Mouse (Mus musculus) CH12.LX (cell line): ENCODE data around the gene Cyp2u1.

Experiments
- CTCF ChIP-seq, 2 experiments: IDR thresholded peaks in 1 of 2; conservative IDR thresholded peaks in 1 of 2; 2 replicates each; pipeline ENCODE4 v1.5.1; 2011 to 2012; ENCODE audit warnings: low read depth in 2 of 2, low read length in 2 of 2, improper control_type of control experiment in 1 of 2, inconsistent platforms in 1 of 2, mild to moderate bottlenecking in 1 of 2, moderate library complexity in 1 of 2
- E2F4 ChIP-seq: IDR thresholded peaks from 2 replicates; pipeline ENCODE4 v1.6.1; 2011; ENCODE audit warnings: low read depth, low read length, improper control_type of control experiment; ENCODE audit not compliant: insufficient replicate concordance
- GABPA ChIP-seq: IDR thresholded peaks from 2 replicates; pipeline ENCODE4 v1.6.1; 2012; ENCODE audit warnings: low read depth, low read length, improper control_type of control experiment, inconsistent platforms; ENCODE audit not compliant: insufficient replicate concordance
- MAX ChIP-seq: IDR thresholded peaks from 2 replicates; pipeline ENCODE4 v1.6.1; 2011; ENCODE audit warnings: low read length, improper control_type of control experiment
- NELFE ChIP-seq: IDR thresholded peaks from 2 replicates; pipeline ENCODE4 v1.6.1; 2011; ENCODE audit warnings: low read depth, low read length, improper control_type of control experiment
- NRF1 ChIP-seq: IDR thresholded peaks from 2 replicates; pipeline ENCODE4 v1.6.1; 2014; ENCODE audit warnings: low read depth, mild to moderate bottlenecking, inconsistent platforms, low read length, improper control_type of control experiment, moderate library complexity
- POLR2A ChIP-seq: IDR thresholded peaks from 2 replicates; pipeline ENCODE4 v1.6.1; 2011; ENCODE audit warnings: low read depth, mild to moderate bottlenecking, improper control_type of control experiment, low read length
- RAD21 ChIP-seq: IDR thresholded peaks from 2 replicates; pipeline ENCODE4 v1.6.1; 2011; ENCODE audit warnings: low read depth, mild to moderate bottlenecking, low read length, improper control_type of control experiment, moderate library complexity
- SIN3A ChIP-seq: IDR thresholded peaks from 2 replicates; pipeline ENCODE4 v1.6.1; 2012; ENCODE audit warnings: low read length, improper control_type of control experiment, inconsistent platforms
- TCF12 ChIP-seq: IDR thresholded peaks from 2 replicates; pipeline ENCODE4 v1.6.1; 2014; ENCODE audit warnings: low read depth, mild to moderate bottlenecking, inconsistent platforms, low read length, improper control_type of control experiment
- USF1 ChIP-seq: IDR thresholded peaks from 2 replicates; pipeline ENCODE4 v1.6.1; 2014; ENCODE audit warnings: low read depth, mild to moderate bottlenecking, inconsistent platforms, low read length, improper control_type of control experiment

GRCm38 (mm10) chr3:131310572-131310971 is 7.5 kb upstream of the Cyp2u1 start:
- no peak for TF ChIP-seq SIN3A
- no peak for TF ChIP-seq MAX
- TF ChIP-seq TCF12: no peak
- TF ChIP-seq NRF1: no peak
- no peak for TF ChIP-seq CTCF (conservative IDR thresholded peaks at IDR 0.05 in 1 of 2, IDR thresholded peaks at IDR 0.05 in 1 of 2; ENCODE audit: low read depth in 2 of 2, low read length in 2 of 2)
- TF ChIP-seq RAD21: no peak
- no peak for TF ChIP-seq POLR2A
- no peak for TF ChIP-seq NELFE
- TF ChIP-seq E2F4: no peak
- TF ChIP-seq USF1: no peak
- no peak for TF ChIP-seq GABPA
